Mouse (Mus musculus) inflammation-experienced regulatory T-cells, adult 6 months (primary cell): Measurements from ENCODE around the gene Slc24a3. TPM values are rescaled to one million over a fixed set of nuclear protein-coding genes. Genes with fewer than 3 reads are reported as not detected.

ENCODE experiments used
- ATAC-seq: one replicate; pipeline ENCODE4 v1.8.0; 2017
- polyA plus RNA-seq, 3 experiments: library from polyadenylated mRNA; unstranded; fragments of 100-300 nt; shearing (Covaris generic); gene quantifications; one replicate each; pipeline ENCODE4 v1.2.1; 2017

Gene Slc24a3
- polyA plus RNA-seq, 3 experiments from 2014 or later = 1.1 to 1.7 (median 1.2) TPM

GRCm38 (mm10) chr2:145691367-145692009 lies 523.9 kb downstream of the Slc24a3 start:
- ATAC-seq = no peak
